Mouse (Mus musculus) activated CD4-positive, CD25-positive, alpha-beta regulatory T cell, adult 4 months (primary cell): Measurements from ENCODE around the gene Gm12185. TPM values are rescaled to one million over a fixed set of nuclear protein-coding genes. Genes with fewer than 3 reads are reported as not detected.
A peak's percentile ranks its signal among the peaks of the same experiment; 100 is the strongest.
"Not testable (repeated sequence)": the region's sequence is repeated elsewhere in the genome, so short reads cannot be mapped to it uniquely, and the experiment has no call there.

ENCODE experiments used
- ATAC-seq: one replicate; pipeline ENCODE4 v1.8.0; 2017
- polyA plus RNA-seq, 2 experiments: library from polyadenylated mRNA; unstranded; fragments of 100-300 nt; shearing (Covaris generic); gene quantifications; one replicate each; pipeline ENCODE4 v1.2.1; 2017

The Gm12185 gene
- 1 to 10 TPM; 4.9 to 7.3 TPM for polyA plus RNA-seq

DNA sequence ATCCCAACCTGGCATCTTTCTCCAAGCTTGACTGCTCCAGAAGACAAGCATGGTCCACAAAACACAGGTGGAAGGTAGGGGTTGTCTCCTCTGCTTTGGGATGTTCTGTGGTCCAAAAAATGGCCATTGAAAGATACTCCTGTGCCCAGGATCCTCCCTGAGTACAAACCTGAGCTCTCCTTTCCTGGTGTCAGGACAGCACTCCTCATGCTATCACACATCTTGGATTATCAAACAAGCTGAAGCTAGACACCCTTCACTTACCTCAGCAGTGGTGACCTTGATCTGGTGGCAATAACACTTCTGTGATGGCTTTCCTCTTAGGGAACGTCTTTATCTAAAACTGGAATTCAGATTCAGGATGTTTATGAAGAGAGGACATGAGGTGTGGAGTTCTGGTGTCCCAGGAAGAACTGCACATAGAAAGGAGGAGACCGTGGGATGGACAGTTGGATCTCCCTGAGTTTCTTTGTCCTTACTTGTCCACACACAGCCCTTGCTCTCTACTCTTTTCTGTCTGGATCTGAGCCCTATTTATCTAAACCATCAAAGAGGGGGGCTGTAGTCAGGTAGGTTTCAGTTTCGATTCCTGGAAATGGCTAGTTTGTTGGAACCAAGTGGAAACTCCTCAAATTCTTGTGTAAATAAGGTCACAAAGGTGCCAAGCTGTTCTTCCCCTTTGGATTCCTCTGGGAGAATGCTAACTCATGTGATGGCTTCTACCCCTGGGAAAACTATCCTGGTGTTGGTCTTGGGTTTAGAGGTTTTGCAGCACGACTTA lies at the start of gene Gm12185:
Gm12185 (minus strand) TSS at position 487 of the 781 bp plus-strand sequence.
- peak; percentile 22 for ATAC-seq

DNA sequence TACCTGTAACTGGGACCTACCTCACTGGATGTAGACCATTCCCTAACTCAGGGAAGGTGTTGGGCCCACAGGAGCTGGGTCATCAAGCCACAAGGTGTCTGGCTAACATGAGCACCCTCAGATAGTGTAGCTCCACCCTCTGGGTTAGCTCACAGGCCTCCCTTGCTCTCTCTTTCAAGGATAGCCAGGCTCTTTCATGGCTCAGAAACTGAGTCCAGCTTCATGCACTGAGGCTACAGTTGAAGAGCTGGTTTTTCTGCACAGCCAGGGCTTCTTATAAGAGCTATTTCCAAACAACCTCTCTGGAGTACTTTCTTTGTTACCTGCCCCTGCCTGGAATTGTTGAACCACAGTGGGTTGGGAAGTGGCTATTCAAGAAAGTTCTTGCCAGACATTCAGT lies 20.0 kb upstream of the Gm12185 start:
- not testable (repeated sequence) for ATAC-seq

DNA sequence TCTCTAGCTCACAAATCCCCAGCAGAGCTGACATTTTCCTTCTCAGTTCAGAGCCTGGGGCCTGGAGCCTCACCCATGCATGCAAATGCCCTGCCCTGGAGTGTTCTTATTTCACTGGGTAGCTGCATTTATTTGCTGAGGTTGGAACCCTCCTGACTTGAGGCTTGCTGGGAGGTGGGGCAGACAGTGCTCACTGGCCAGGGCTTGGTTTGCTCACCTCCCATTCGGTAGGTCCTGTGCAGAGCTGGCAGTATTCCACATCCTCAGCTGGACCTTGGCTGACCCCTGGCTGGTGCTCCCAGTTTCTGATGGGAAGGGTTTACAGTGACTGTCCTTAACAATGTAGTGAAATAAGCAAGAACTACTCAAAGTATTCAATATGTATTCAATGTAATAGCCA lies 14.8 kb upstream of the Gm12185 start:
- peak; percentile 12 for ATAC-seq

DNA sequence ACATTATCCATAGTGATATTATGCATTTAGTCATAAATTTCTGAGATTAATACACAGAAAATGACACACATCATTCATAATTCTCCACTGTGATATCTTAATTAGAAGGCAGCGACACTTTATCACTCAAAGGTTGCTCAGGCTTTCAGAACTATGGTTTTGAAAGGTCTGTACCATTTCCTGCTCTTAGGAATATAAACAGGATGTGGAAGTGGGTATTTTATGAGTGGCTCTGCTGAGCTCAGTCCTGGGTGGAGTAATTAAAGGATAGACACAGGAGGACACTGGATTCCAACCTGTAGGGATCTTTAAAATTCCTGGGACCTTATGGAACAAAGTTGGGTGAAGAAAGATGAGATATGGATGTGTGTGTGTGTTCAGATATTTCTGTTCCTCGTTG lies 14.3 kb upstream of the Gm12185 start:
- ATAC-seq = peak; percentile 78

DNA sequence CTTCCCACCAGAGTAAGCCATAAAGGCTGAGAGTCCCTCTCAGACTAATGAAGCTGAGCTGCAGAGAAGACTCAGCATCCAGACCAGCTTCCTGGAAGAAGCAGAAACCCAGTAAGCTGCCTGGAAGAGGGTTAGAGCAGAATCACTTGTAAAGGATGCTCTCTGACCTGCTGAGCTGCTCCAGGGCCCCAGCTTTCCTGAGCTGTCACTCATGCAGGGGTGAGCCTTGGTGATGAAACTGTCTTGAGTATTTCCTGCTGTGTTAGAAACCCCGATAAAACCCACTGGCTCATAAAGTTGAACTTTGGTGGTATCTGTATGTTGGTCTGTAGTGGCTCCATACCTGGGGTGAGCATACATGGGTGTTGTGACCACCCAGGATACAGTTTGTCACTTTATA lies 8.4 kb upstream of the Gm12185 start:
- peak; percentile 86 for ATAC-seq

DNA sequence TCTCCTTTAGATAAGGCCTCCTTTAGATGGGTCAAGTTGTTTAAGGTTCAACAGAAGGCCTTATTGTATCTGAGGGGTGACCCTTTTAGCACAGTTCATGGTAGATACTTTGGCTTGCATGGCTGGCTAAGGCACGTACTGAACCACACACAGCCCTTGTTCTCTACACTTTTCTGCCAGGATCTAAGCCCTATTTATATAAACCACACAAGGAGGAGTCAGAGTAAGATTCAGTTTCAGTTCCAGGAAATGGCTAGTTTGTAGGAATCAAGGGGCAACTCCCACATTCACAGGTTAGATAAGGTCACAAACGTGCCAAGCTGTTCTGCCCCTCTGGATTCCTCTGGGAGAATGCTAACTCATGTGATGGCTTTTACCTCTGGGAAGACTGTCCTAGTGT lies 2.0 kb upstream of the Gm12185 start, which contains the start of gene Tgtp1:
Tgtp1 (minus strand) TSS at position 155 of the 400 bp plus-strand sequence.
- peak; percentile 60 for ATAC-seq

DNA sequence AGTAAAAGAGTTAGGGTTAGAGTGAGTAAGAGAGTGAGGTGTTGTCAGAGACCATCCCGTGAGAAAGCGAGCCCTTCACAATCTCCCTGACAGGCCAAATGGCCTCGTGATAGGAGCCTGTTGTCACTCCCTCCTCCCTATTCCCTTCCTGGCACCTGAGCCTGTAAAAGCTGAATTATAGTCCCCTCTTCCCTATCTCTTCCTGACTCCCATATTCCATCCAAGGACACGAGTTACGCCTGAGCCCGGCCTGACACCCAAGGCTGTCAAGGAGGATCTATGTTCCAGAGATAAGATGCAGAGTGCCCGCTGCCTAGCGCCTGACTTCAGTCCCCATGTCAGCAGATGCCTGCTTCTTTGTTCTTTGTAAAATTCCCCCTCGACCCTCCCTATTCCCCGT lies 1.3 kb upstream of the Gm12185 start:
- ATAC-seq = not testable (repeated sequence)

DNA sequence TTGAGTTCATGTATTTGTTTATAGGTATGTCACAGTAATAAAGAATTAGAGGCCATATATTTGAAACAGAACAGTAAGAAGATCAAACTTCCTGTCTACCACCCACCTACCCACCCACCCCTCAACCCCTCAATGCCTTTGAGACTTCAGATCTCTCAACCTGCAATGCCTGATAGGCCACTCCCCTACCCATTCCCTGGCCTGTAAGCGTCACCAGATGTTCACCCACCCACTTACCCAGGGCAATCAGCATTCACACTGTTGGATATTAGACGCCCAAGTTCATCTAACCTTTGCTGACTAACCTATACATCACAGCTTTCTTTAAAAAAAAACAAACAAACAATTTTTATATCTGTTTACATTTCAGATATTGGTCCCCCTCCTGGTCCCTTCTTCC lies 2.0 kb downstream of the Gm12185 start:
- peak; percentile 67 for ATAC-seq

DNA sequence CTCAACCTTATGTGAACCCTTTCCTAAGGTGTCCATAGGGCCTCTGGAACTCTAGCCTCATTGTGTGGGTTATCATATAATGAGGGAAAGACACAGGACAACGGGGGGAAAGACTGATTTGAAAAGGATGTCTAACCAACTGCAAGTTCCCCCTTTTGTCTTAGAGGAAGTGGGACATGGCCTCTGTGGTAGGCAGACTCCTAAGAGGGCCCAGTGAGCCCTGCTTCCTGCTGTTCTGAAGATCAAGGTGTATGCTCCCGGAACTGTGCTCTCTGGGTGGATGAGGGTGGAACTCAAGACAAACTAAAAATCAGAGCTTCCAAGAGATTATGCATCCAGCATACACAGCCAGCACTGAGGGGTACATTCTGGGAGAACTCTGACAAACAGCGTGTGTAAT lies 3.8 kb downstream of the Gm12185 start:
- ATAC-seq = peak; percentile 44

DNA sequence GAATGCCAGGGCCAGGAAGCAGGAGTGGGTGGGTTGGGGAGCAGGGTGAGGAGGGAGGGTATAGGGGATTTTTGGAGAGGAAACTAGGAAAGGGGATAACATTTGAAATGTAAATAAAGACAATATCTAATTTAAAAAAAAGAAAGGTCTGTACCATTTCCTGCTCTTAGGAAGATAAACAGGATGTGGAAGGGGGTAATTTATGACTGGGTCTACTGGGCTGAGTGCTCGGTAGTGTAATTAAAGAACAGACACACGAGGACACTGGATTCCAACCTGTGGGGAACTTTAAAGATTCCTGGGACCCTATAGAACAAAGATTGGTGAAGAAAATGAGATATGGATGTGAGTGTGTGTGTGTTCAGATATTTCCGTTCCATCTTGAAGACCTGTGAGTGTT lies 9.2 kb downstream of the Gm12185 start:
- ATAC-seq = peak; percentile 40

DNA sequence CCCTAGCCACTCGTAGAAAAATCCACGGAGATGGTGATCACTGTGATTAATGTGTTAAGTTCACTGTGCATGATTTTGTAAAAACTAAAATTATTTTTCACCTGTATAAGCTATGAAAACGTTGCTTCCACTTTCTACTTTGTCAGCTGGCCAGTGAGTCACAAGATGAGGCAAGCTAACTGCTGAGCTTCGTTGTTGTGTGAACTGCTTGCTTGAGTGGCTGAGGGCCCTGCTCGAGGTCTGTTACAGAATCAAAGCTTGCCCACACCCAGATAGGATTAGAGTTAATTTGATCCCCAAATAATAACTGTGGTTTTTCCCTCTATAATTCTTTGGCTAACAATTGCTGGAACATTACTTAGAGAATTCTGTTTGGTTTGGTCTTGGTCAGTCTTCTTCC lies 12.0 kb downstream of the Gm12185 start:
- peak; percentile 14 for ATAC-seq

DNA sequence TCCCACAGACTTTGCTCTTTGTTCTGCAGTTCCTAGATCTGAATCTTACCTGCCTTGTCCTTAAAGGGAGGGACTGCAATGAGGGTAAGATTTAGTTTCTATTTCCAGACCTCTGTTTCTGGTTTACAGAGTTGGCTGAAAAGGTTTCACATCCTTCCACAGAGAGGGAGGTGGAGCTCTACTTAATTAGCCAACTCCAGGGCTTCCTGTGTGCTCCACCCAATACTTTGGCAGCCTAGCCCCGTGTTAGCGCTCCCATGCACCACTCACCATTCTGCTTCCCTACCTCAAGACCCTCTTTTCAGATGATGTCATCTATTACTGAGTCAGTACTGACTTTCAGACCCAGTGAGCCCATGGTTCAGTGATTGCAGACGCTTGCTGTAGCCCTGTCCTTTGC lies 12.8 kb downstream of the Gm12185 start, which contains the start of gene 9930111J21Rik1:
9930111J21Rik1 (minus strand) TSS at position 148 of the 400 bp plus-strand sequence.
- peak; percentile 83 for ATAC-seq

DNA sequence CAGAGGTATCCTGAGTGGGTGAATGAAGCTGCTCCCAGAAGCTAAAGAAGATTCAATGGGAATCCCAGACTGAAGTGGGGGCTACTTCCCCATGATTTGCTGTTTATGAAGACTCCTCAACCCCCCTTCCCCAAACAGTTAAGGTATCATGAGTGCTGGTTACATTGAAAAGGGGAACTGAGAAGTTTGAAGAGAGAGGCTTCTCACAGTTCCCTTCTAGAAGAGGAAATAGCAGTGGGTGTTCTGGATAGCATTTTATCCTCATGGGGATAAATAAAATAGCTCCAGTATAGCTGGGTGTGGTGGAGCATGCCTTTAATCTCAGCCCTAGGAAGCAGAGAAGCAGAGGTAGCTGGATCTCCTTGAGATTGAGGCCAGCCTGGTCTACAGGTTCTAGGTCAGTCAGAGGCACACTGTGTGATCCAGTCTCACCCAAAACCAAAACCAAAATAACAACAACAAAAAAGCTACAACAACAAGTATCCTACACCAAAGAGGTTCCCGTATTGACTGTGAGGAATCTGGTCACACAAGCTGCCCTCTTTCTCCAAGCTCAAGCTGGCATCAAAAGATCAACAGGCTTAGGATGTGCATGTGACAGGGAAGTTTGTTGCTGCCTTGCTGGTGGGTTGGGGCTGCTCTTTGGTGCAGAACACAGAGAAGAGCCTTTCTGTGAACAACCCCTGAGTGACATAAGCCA lies 13.6 kb downstream of the Gm12185 start, which contains the start of gene Olfr56:
Olfr56 (plus strand) TSS at position 650 of the 700 bp plus-strand sequence.
- ATAC-seq = not testable (repeated sequence)

DNA sequence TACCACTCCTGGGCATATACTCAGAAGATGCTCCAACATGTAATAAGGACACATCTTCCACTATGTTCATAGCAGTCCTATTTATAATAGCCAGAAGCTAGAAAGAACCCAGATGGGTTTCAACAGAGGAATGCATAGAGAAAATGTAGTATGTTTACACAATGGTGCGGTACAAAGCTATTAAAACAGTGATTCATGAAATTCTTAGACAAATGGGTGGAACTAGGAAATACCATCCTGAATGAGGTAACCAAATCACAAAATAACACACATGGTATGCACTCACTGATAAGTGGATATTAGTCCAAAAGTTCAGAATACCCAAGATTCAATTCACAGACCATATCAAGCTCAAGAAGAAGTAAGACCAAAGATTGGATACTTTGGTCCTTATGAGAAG lies 17.3 kb downstream of the Gm12185 start:
- ATAC-seq = not testable (repeated sequence)

DNA sequence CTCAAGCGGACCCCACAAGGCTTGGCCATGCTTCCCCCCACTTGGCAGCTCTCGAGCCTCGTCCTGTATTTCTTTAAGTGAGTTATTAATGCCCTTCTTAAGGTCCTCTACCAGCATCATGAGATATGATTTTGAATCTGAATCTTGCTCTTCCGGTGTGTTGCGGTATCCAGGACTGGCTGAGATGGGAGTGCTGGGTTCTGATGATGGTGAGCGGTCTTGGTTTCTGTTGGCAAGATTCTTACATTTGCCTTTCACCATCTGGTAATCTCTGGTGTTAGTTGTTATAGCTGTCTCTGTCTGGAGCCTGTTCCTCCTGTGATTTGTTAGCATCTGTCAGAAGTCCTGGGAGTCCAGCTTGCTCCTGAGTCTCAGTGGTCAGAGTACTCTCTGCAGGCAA lies 45.9 kb downstream of the Gm12185 start, which contains the start of gene Psme2b:
Psme2b (minus strand) TSS at position 101 of the 400 bp plus-strand sequence.
- not testable (repeated sequence) for ATAC-seq

DNA sequence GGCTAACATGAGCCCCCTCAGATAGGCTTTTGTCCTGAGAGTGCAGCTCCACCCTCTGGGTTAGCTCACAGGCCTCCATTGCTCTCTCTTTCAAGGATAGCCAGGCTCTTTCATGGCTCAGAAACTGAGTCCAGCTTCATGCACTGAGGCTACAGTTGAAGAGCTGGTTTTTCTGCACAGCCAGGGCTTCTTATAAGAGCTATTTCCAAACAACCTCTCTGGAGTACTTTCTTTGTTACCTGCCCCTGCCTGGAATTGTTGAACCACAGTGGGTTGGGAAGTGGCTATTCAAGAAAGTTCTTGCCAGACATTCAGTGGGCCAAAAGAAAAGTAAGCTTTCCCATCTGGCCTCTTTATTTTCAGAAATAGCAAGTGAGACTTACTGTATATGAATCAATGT lies 52.7 kb downstream of the Gm12185 start:
- not testable (repeated sequence) for ATAC-seq

DNA sequence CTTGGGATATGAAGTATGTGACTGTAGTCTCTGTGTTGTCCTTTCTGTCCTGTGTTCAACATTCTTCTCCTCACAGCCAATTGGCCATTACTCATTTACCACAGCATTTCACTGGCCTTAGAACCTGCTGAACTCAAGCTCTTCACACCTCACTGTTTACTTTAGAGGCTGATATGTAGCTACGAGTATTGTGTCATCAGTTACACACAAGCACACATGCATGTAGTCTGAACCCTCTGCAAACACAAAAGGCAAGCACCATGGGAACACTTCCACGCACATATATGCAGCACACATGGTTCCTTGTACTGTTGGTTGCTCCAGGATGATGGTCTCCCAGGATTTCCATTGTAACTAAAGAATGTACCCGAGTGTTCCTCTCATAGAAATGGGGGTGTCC lies 56.7 kb downstream of the Gm12185 start:
- not testable (repeated sequence) for ATAC-seq

DNA sequence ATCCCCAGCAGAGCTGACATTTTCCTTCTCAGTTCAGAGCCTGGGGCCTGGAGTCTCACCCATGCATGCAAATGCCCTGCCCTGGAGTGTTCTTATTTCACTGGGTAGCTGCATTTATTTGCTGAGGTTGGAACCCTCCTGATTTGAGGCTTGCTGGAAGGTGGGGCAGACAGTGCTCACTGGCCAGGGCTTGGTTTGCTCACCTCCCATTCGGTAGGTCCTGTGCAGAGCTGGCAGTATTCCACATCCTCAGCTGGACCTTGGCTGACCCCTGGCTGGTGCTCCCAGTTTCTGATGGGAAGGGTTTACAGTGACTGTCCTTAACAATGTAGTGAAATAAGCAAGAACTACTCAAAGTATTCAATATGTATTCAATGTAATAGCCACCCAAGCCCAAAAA lies 58.1 kb downstream of the Gm12185 start:
- ATAC-seq = peak; percentile 13

DNA sequence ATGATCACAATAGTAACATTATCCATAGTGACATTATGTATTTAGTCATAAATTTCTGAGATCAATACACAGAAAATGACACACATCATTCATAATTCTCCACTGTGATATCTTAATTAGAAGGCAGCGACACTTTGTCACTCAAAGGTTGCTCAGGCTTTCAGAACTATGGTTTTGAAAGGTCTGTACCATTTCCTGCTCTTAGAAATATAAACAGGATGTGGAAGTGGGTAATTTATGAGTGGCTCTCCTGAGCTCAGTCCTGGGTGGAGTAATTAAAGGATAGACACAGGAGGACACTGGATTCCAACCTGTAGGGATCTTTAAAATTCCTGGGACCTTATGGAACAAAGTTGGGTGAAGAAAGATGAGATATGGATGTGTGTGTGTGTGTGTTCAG lies 58.6 kb downstream of the Gm12185 start:
- ATAC-seq = peak; percentile 98

DNA sequence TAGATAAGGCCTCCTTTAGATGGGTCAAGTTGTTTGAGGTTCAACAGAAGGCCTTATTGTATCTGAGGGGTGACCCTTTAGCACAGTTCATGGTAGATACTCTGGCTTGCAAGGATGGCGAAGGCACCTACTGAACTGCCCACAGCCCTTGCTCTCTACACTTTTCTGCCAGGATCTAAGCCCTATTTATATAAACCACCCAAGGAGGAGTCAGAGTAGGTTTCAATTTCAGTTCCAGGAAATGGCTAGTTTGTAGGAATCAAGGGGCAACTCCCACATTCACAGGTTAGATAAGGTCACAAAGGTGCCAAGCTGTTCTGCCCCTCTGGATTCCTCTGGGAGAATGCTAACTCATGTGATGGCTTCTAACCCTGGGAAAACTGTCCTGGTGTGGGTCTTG lies 64.0 kb downstream of the Gm12185 start:
- ATAC-seq = peak; percentile 57

DNA sequence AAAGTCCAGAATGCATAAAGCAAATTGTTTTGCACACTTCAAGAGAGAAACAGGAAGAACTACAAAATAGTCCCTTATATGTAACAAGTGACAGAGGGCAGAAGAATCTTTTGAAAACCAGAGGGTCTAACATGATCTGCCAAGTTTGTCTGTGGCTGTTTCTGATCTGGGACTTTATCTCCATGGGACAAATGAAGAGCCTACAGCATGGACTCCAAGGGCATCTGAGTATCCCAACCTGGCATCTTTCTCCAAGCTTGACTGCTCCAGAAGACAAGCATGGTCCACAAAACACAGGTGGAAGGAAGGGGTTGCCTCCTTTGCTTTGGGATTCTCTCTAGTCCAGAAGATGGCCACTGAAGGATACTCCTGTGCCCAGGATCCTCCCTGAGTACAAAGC lies 65.6 kb downstream of the Gm12185 start:
- ATAC-seq = not testable (repeated sequence)

DNA sequence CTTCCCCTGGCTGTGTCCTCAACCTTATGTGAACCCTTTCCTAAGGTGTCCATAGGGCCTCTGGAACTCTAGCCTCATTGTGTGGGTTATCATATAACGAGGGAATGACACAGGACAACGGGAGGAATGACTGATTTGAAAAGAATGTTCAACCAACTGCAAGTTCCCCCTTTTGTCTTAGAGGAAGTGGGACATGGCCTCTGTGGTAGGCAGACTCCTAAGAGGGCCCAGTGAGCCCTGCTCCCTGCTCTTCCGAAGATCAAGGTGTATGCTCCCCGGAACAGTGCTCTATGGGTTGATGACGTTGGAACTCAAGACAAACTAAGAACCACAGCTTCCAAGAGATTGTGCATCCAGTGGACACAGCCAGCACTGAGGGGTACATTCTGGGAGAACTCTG lies 68.2 kb downstream of the Gm12185 start:
- not testable (repeated sequence) for ATAC-seq

DNA sequence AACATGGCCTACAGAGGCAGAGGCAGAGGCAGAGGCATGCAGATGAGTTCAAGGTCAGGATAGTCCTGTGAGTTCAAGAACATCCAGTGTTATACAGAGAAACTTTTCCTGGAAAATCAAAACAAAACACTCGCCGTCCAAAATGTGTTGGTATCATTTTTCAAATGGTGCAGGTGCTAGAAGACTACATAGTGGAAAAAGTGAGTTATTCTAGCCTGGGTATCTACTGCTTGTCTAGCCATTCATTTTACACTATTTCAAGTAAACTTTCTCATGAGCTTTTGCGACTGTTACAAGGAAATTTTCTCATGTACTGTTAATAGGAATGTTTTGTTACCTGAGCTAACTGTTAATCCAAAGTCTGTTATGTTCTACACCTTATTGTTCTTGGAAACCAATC lies 73.6 kb downstream of the Gm12185 start:
- no peak for ATAC-seq

DNA sequence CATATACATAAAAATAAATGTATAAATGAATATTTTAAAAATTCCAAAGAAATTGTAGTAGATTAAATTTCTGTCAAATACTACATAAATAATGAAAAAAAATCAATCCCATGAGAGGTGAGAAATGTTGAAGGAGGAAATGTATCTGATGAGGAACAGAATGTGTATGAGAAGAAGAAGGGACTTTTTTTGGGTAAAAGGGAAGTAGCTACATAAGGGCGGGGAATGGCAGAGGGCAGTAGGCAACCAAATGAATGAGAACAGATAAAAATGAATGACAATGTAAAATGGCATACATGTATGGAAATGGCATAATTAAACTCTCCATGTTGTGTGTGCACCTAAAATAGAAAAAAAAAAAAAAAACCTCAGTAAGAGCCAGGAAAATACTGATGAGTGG lies 78.4 kb downstream of the Gm12185 start:
- ATAC-seq = no peak
